Mouse (Mus musculus): Measurements from ENCODE around the gene Cd47.

Cd47 gene

GRCm38 (mm10) chr16:49915532-49916476 lies 115.5 kb downstream of the Cd47 start:
- DNase-seq = no peak

- DNase-seq = no peak
These were observed 119.9 kb downstream of the Cd47 start for GRCm38 (mm10) chr16:49920191-49920590.

GRCm38 (mm10) chr16:49921677-49922076 lies 121.3 kb downstream of the Cd47 start:
- no peak for DNase-seq

GRCm38 (mm10) chr16:49922098-49922497 lies 121.8 kb downstream of the Cd47 start:
- no peak for DNase-seq

- DNase-seq = no peak
These were observed 123.4 kb downstream of the Cd47 start for GRCm38 (mm10) chr16:49923720-49924119.

- DNase-seq = no peak
These were observed 124.6 kb downstream of the Cd47 start for GRCm38 (mm10) chr16:49924941-49925340.

- DNase-seq = no peak
These were observed 132.9 kb downstream of the Cd47 start for GRCm38 (mm10) chr16:49933274-49933673.

- DNase-seq = no peak
These were observed 135.7 kb downstream of the Cd47 start for GRCm38 (mm10) chr16:49936008-49936443.

- DNase-seq = no peak
These were observed 136.5 kb downstream of the Cd47 start for GRCm38 (mm10) chr16:49936793-49937192.

- peak; percentile 11 to 20 for DNase-seq
These were observed 137.2 kb downstream of the Cd47 start for GRCm38 (mm10) chr16:49937218-49938165.

- no peak for DNase-seq
These were observed 138.4 kb downstream of the Cd47 start for GRCm38 (mm10) chr16:49938483-49939301.

- DNase-seq = no peak
These were observed 139.0 kb downstream of the Cd47 start for GRCm38 (mm10) chr16:49939376-49939775.

GRCm38 (mm10) chr16:49940473-49940872 lies 140.1 kb downstream of the Cd47 start:
- DNase-seq = no peak

- DNase-seq = no peak
These were observed 140.7 kb downstream of the Cd47 start for GRCm38 (mm10) chr16:49941031-49941430.

GRCm38 (mm10) chr16:49943726-49944125 lies 143.4 kb downstream of the Cd47 start:
- DNase-seq = no peak

GRCm38 (mm10) chr16:49945084-49945483 lies 144.8 kb downstream of the Cd47 start:
- DNase-seq = no peak

- no peak for DNase-seq
These were observed 146.7 kb downstream of the Cd47 start for GRCm38 (mm10) chr16:49947049-49947448.

GRCm38 (mm10) chr16:49947610-49948009 lies 147.3 kb downstream of the Cd47 start:
- DNase-seq = no peak

GRCm38 (mm10) chr16:49948287-49948686 lies 148.0 kb downstream of the Cd47 start:
- no peak for DNase-seq

GRCm38 (mm10) chr16:49949261-49949660 lies 148.9 kb downstream of the Cd47 start:
- DNase-seq = no peak

- no peak for DNase-seq
These were observed 150.0 kb downstream of the Cd47 start for GRCm38 (mm10) chr16:49950340-49950739.

- DNase-seq = peak in 1 of 2 experiments; percentile 33
These were observed 151.0 kb downstream of the Cd47 start for GRCm38 (mm10) chr16:49951288-49951691.

Data from kidney, postnatal 36 days (tissue).